Mouse (Mus musculus) myocyte (in vitro differentiated cells): Measurements from ENCODE around the gene Kif2c. TPM values are rescaled to one million over a fixed set of nuclear protein-coding genes. Genes with fewer than 3 reads are reported as not detected.

ENCODE experiments used
- H3K27me3 ChIP-seq: one replicate; pipeline ENCODE4 v1.6.1; 2011; ENCODE audit not compliant: control insufficient read depth, insufficient read depth, insufficient read length
- H3K36me3 ChIP-seq: one replicate; pipeline ENCODE4 v1.6.1; 2011; ENCODE audit not compliant: control insufficient read depth, insufficient read depth
- H3K4me2 ChIP-seq: one replicate; pipeline ENCODE4 v1.6.1; 2011; ENCODE audit warnings: low read depth, control low read depth
- H3K4me3 ChIP-seq: one replicate; pipeline ENCODE4 v1.5.1; 2011; ENCODE audit warnings: mild to moderate bottlenecking, control low read depth, moderate library complexity
- H3K79me2 ChIP-seq: one replicate; pipeline ENCODE4 v1.6.1; 2011; ENCODE audit not compliant: control insufficient read depth, insufficient read depth
- H3ac ChIP-seq: one replicate; pipeline ENCODE4 v1.6.1; 2011; ENCODE audit not compliant: control insufficient read depth, insufficient read length
- MAX ChIP-seq: IDR thresholded peaks from one replicate; pipeline ENCODE4 v1.6.1; 2011; ENCODE audit warnings: low read depth, mild to moderate bottlenecking, control low read depth
- REST ChIP-seq: IDR thresholded peaks from one replicate; pipeline ENCODE4 v1.6.1; 2011; ENCODE audit warnings: mild to moderate bottlenecking, control low read depth, moderate library complexity; ENCODE audit not compliant: insufficient read depth, insufficient read length
- TCF12 ChIP-seq: IDR thresholded peaks from one replicate; pipeline ENCODE4 v1.6.1; 2011; ENCODE audit warnings: mild to moderate bottlenecking, control low read depth; ENCODE audit not compliant: poor library complexity, insufficient read depth, severe bottlenecking
- polyA plus RNA-seq: library from polyadenylated mRNA; unstranded; fragments of >200 nt; fragmentation: generic; extraction: Trizol; gene quantifications from one replicate; pipeline ENCODE4 v1.2.1, GENCODE M21; 2012; ENCODE audit warnings: missing spikeins

Kif2c gene
- polyA plus RNA-seq, 1 experiment, result 18.5 TPM

DNA sequence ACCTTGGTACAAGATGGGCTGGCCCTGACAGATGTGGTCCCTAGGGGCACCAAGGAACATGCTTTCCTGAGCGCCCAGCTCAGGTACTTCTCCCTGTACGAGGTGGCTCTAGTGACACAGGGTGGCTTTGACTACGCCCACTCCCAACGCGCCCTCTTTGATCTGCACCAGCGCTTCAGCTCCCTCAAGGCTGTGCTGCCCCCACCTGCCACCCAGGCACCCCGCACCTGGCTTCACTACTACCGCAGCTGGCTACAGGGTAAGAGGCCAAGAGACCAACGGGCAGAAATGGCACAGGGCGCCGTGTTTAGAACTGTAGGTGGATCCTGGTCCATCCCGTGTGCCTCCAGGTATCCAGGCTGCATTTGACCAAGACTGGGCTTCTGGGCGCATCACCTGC, 72.2 kb downstream of the Kif2c start:
- Histone ChIP-seq H3K79me2 (no peaks in the 10 kb centered on the region), H3K27me3 (no peaks in the 10 kb centered on the region), H3K4me3 (no peak overlapping the region), H3ac (no peak overlapping the region), H3K4me2 (no peak overlapping the region), H3K36me3 (no peaks in the 10 kb centered on the region)
- TF ChIP-seq TCF12 (no peak), REST (no peak), MAX (no peak)

Other genes starting within 250 kb of the Kif2c start
- 69.6 TPM for gene Urod, start 188.2 kb downstream of the Kif2c start, polyA plus RNA-seq
- gene Hectd3, start 187.3 kb downstream of the Kif2c start, polyA plus RNA-seq, result 28.7 TPM
- gene Eif2b3, start 163.2 kb downstream of the Kif2c start, polyA plus RNA-seq, result 36.3 TPM
- 0.02 TPM for gene Ptch2, start 86.6 kb downstream of the Kif2c start, polyA plus RNA-seq
- gene Btbd19, start 56.9 kb downstream of the Kif2c start, polyA plus RNA-seq, result 20.2 TPM
- gene Tctex1d4, start 55.8 kb downstream of the Kif2c start, polyA plus RNA-seq, result 0.18 TPM
- gene Plk3, start 48.7 kb downstream of the Kif2c start, polyA plus RNA-seq, result 17.4 TPM
- 3,907 TPM for gene Rps8, start 26.4 kb downstream of the Kif2c start, polyA plus RNA-seq
- gene Tmem53, start 69.3 kb upstream of the Kif2c start, polyA plus RNA-seq, result 12.7 TPM
- gene Armh1, start 69.5 kb upstream of the Kif2c start, polyA plus RNA-seq, result not detected